Comparison of ENCODE assay signal across 19 mouse cellular contexts in the genomic region with DNA sequence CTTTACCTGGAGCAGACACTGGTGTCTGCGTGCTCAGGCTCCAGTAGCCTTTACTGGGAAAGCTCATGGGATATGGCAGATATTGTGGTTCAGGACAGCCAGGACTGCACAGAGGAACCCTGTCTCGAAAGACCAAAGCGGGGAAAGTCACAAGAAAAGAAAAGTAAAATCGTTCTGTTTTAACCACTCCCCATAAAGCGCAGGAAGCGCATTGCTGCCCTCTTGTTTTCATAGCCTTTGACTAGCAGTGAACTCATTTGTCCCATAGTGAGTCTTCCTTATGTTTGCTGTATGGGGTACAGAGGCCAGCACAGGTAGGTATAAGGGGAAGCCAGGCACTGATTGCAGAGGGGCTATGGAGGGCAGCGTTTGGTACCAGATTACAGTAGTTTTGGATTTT.
DNase-seq lines count a peak whose midpoint lies in the region; ATAC-seq and TF ChIP-seq lines count a peak whose summit lies in the region.
"Had no signal": no experiment of that assay in that cellular context is flagged by ENCODE, and none has a peak within 500 bp of the region (broad histone marks: within the 10 kb centered on the region; RNA-seq: fewer than 3 reads in every experiment).

No protein-coding gene starts in this region.

- DNase-seq in gastrocnemius, adult 2 months = no peak
- no peak for DNase-seq in gastrocnemius, postnatal 14 days
- no peak for DNase-seq in liver, embryonic 14.5 days (ENCODE audit: low read depth in 3 of 3, low spot score in 3 of 3)
- no peak for DNase-seq in liver, embryonic 11.5 days (ENCODE audit: low spot score)
- DNase-seq in T-cell, adult 2 months (ENCODE audit: low spot score) = peak; percentile 13
- peak; percentile 56 for DNase-seq in thymus, postnatal 14 days
- DNase-seq in embryo, embryonic 9.5 days (ENCODE audit: extremely low spot score) = no peak
- DNase-seq: adrenal gland, postnatal 36 days; cerebellum, adult 18-20 months; cerebellum, postnatal 36 days; kidney, postnatal 10 days; layer of hippocampus, postnatal 36 days; lung, adult 18-20 months; lung, postnatal 36 days; right cerebral cortex, postnatal 25 days had no signal

- H3K4me2 ChIP-seq in liver, embryonic 14.5 days (ENCODE audit: low read depth) = no peak overlapping the region
- H3K4me2 ChIP-seq in liver, embryonic 11.5 days = no peak overlapping the region
- H3K4me2 ChIP-seq in forebrain, embryonic 15.5 days (replicated peaks) = no peak overlapping the region
- H3K4me2 ChIP-seq: intestine, embryonic 15.5 days; stomach, embryonic 15.5 days had no signal

- H3K4me3 ChIP-seq in gastrocnemius, adult 2 months = no peak overlapping the region
- no peak overlapping the region for H3K4me3 ChIP-seq in liver, embryonic 14.5 days (ENCODE audit: insufficient read depth in 1 of 2, low read depth in 2 of 2, low read length in 2 of 2)
- H3K4me3 ChIP-seq in liver, embryonic 11.5 days (ENCODE audit: low read depth, low read length) = no peak overlapping the region
- H3K4me3 ChIP-seq in forebrain, embryonic 15.5 days = no peak overlapping the region
- H3K4me3 ChIP-seq: forebrain, embryonic 10.5 days; intestine, embryonic 15.5 days; stomach, embryonic 15.5 days had no signal

- no peaks in the 10 kb centered on the region for H3K27me3 ChIP-seq in liver, embryonic 14.5 days (ENCODE audit: control insufficient read depth, insufficient read depth, low read length)
- H3K27me3 ChIP-seq in liver, embryonic 11.5 days (replicated peaks; ENCODE audit: control insufficient read depth, insufficient read depth, low read length) = no peaks in the 10 kb centered on the region
- no peaks in the 10 kb centered on the region for H3K27me3 ChIP-seq in forebrain, embryonic 15.5 days
- H3K27me3 ChIP-seq: intestine, embryonic 15.5 days; stomach, embryonic 15.5 days had no signal

- H3K27ac ChIP-seq in gastrocnemius, adult 2 months = no peak overlapping the region
- no peak overlapping the region for H3K27ac ChIP-seq in liver, embryonic 14.5 days
- H3K27ac ChIP-seq in liver, embryonic 11.5 days (ENCODE audit: low read depth, low read length) = no peak overlapping the region
- no peak overlapping the region for H3K27ac ChIP-seq in forebrain, embryonic 15.5 days (replicated peaks)
- H3K27ac ChIP-seq: forebrain, embryonic 10.5 days; intestine, embryonic 15.5 days; stomach, embryonic 15.5 days had no signal

- peak; percentile 6; the same call in 1 of the 2 replicates for TF ChIP-seq CTCF in gastrocnemius, adult 2 months (IDR thresholded peaks at IDR 0.05)
- 0 out of 2 replicates have a peak, but pooled peaks have one; percentile 3 for TF ChIP-seq CTCF in liver, embryonic 14.5 days (IDR thresholded peaks at IDR 0.05; ENCODE audit: low read depth)

- H3K36me3 ChIP-seq in liver, embryonic 14.5 days (replicated peaks; ENCODE audit: control insufficient read depth, insufficient read depth, low read depth) = no peaks in the 10 kb centered on the region
- H3K36me3 ChIP-seq in liver, embryonic 11.5 days (ENCODE audit: control insufficient read depth, insufficient read depth, low read length) = no peaks in the 10 kb centered on the region
- H3K36me3 ChIP-seq in forebrain, embryonic 15.5 days = no peaks in the 10 kb centered on the region
- H3K36me3 ChIP-seq: forebrain, embryonic 10.5 days; intestine, embryonic 15.5 days; stomach, embryonic 15.5 days had no signal

- intact Hi-C loops in gastrocnemius, adult 2 months (cut with DNase I) = no loop called here
- intact Hi-C loops in gastrocnemius, postnatal 14 days (cut with DNase I; ENCODE audit: low total_unique reads) = no loop called here

- 73% methylated on average over 7 of the region's 7 CpGs for WGBS in liver, embryonic 14.5 days (ENCODE audit: insufficient replicate concordance)
- 84% methylated on average over 7 of the region's 7 CpGs for WGBS in liver, embryonic 11.5 days
- 85% methylated on average over 7 of the region's 7 CpGs for WGBS in forebrain, embryonic 15.5 days

- no peak overlapping the region for H3K9ac ChIP-seq in liver, embryonic 14.5 days (replicated peaks)
- H3K9ac ChIP-seq in liver, embryonic 11.5 days (ENCODE audit: low read depth, low read length) = no peak overlapping the region
- H3K9ac ChIP-seq in forebrain, embryonic 15.5 days (replicated peaks) = no peak overlapping the region
- H3K9ac ChIP-seq: intestine, embryonic 15.5 days; stomach, embryonic 15.5 days had no signal

- ATAC-seq in liver, embryonic 14.5 days (ENCODE audit: insufficient read depth) = no peak
- ATAC-seq in liver, embryonic 11.5 days (replicated peaks; ENCODE audit: low FRiP score) = no peak
- no peak for ATAC-seq in forebrain, embryonic 15.5 days (replicated peaks)
- ATAC-seq: intestine, embryonic 15.5 days had no signal

- H3K4me1 ChIP-seq in liver, embryonic 14.5 days (replicated peaks; ENCODE audit: control insufficient read depth in 2 of 2, insufficient read depth in 2 of 2, low read length in 1 of 2) = no peaks in the 10 kb centered on the region
- no peaks in the 10 kb centered on the region for H3K4me1 ChIP-seq in liver, embryonic 11.5 days (replicated peaks; ENCODE audit: control insufficient read depth, insufficient read depth, low read length)
- peaks cover 36% of the 10 kb centered on the region for H3K4me1 ChIP-seq in forebrain, embryonic 15.5 days

- no peaks in the 10 kb centered on the region for H3K9me3 ChIP-seq in liver, embryonic 14.5 days (ENCODE audit: control insufficient read depth, low read length)
- H3K9me3 ChIP-seq in liver, embryonic 11.5 days (ENCODE audit: control insufficient read depth, low read length) = no peaks in the 10 kb centered on the region
- no peaks in the 10 kb centered on the region for H3K9me3 ChIP-seq in forebrain, embryonic 15.5 days
- H3K9me3 ChIP-seq: forebrain, embryonic 10.5 days; intestine, embryonic 15.5 days; stomach, embryonic 15.5 days had no signal

- TF ChIP-seq EP300 in liver, embryonic 14.5 days (IDR thresholded peaks at IDR 0.05; ENCODE audit: low read depth) = no peak

Comparison
In these comparisons a context has a peak if more than half of its experiments do, and no peak if none do; other contexts are left out.
1. DNase-seq: peak in T-cell, adult 2 months (single experiment) and thymus, postnatal 14 days (single experiment); none in gastrocnemius, adult 2 months (single experiment), gastrocnemius, postnatal 14 days (single experiment), liver, embryonic 14.5 days (0 of 3), liver, embryonic 11.5 days (single experiment) and embryo, embryonic 9.5 days (single experiment).